Mouse (Mus musculus): ENCODE measurements around the gene Iah1. TPM values are rescaled to one million over a fixed set of nuclear protein-coding genes. Genes with fewer than 3 reads are reported as not detected.

Iah1 gene
- total RNA-seq (2014; fragmentation: Nextera tagmentation) (27.8 and 35.7 TPM in 2 replicates), total RNA-seq (2017) (49.5 and 62.6 TPM in 2 replicates), polyA plus RNA-seq (2012) (108 and 111 TPM in 2 replicates)

- Histone ChIP-seq H3K27me3 (ENCODE audit: insufficient read depth, low read length) (no peaks in the 10 kb centered on the region), H3K9me3 (replicated peaks) (no peaks in the 10 kb centered on the region), H3K4me3 (ENCODE audit: low read depth, low read length) (peak within 1 kb of the TSS; percentile 89), H3K4me1 (ENCODE audit: insufficient read depth, low read depth, low read length) (peaks cover 21% of the 10 kb centered on the region), H3K36me3 (replicated peaks) (peaks cover 77% of the 10 kb centered on the region)
- peak; percentile 89 for ATAC-seq (ENCODE audit: extremely low read depth, insufficient number of reproducible peaks, low FRiP score, poor library complexity, severe bottlenecking)
- TF ChIP-seq POLR2AphosphoS5 (IDR thresholded peaks at IDR 0.05; ENCODE audit: insufficient replicate concordance, low read depth, low read length) = no peak
- no peak for TF ChIP-seq CTCF (IDR thresholded peaks at IDR 0.05; ENCODE audit: low read depth, low read length)
- no peak for TF ChIP-seq GATA2 (IDR thresholded peaks at IDR 0.05; ENCODE audit: borderline replicate concordance, low read depth, low read length)
- no peak for TF ChIP-seq GATA1 (IDR thresholded peaks at IDR 0.05; ENCODE audit: borderline replicate concordance, low read length)
- TF ChIP-seq TAL1 (conservative IDR thresholded peaks at IDR 0.05; ENCODE audit: low read depth, low read length) = no peak
- peak; percentile 80 for DNase-seq (ENCODE audit: low spot score)
These were observed at the start of gene Iah1 for GRCm38 (mm10) chr12:21315923-21316868. Gene Iah1, plus strand, starts transcription at chr12:21316389.

GRCm38 (mm10) chr12:21266784-21267098 is 49.4 kb upstream of the Iah1 start:
- Histone ChIP-seq H3K4me3 (ENCODE audit: low read depth, low read length) (no peak overlapping the region), H3K4me1 (ENCODE audit: insufficient read depth, low read depth, low read length) (peaks cover 5% of the 10 kb centered on the region; the same call in 1 of the 2 replicates), H3K36me3 (replicated peaks) (peaks cover 55% of the 10 kb centered on the region), H3K27me3 (ENCODE audit: insufficient read depth, low read length) (no peaks in the 10 kb centered on the region), H3K9me3 (replicated peaks) (no peaks in the 10 kb centered on the region)
- DNase-seq (ENCODE audit: low spot score) (no peak), ATAC-seq (ENCODE audit: extremely low read depth, insufficient number of reproducible peaks, low FRiP score, poor library complexity, severe bottlenecking) (no peak)
- TF ChIP-seq GATA1 (IDR thresholded peaks at IDR 0.05; ENCODE audit: borderline replicate concordance, low read length) (no peak), GATA2 (IDR thresholded peaks at IDR 0.05; ENCODE audit: borderline replicate concordance, low read depth, low read length) (no peak), TAL1 (conservative IDR thresholded peaks at IDR 0.05; ENCODE audit: low read depth, low read length) (no peak), POLR2AphosphoS5 (IDR thresholded peaks at IDR 0.05; ENCODE audit: insufficient replicate concordance, low read depth, low read length) (no peak), CTCF (IDR thresholded peaks at IDR 0.05; ENCODE audit: low read depth, low read length) (no peak)

- no peak for DNase-seq (ENCODE audit: low spot score)
- no peak for ATAC-seq (ENCODE audit: extremely low read depth, insufficient number of reproducible peaks, low FRiP score, poor library complexity, severe bottlenecking)
- H3K9me3 ChIP-seq (replicated peaks) = no peaks in the 10 kb centered on the region
- H3K4me3 ChIP-seq (ENCODE audit: low read depth, low read length) = no peak overlapping the region
- no peak for TF ChIP-seq TAL1 (conservative IDR thresholded peaks at IDR 0.05; ENCODE audit: low read depth, low read length)
- TF ChIP-seq POLR2AphosphoS5 (IDR thresholded peaks at IDR 0.05; ENCODE audit: insufficient replicate concordance, low read depth, low read length) = no peak
- TF ChIP-seq GATA2 (IDR thresholded peaks at IDR 0.05; ENCODE audit: borderline replicate concordance, low read depth, low read length) = no peak
- no peak for TF ChIP-seq CTCF (IDR thresholded peaks at IDR 0.05; ENCODE audit: low read depth, low read length)
- no peak for TF ChIP-seq GATA1 (IDR thresholded peaks at IDR 0.05; ENCODE audit: borderline replicate concordance, low read length)
- H3K4me1 ChIP-seq (ENCODE audit: insufficient read depth, low read depth, low read length) = peaks cover 5% of the 10 kb centered on the region; the same call in 1 of the 2 replicates
- no peaks in the 10 kb centered on the region for H3K27me3 ChIP-seq (ENCODE audit: insufficient read depth, low read length)
- H3K36me3 ChIP-seq (replicated peaks) = peaks cover 67% of the 10 kb centered on the region
These were observed 48.0 kb upstream of the Iah1 start for GRCm38 (mm10) chr12:21268083-21268616.

GRCm38 (mm10) chr12:21274446-21274845 is 41.7 kb upstream of the Iah1 start:
- Histone ChIP-seq H3K36me3 (replicated peaks) (peaks cover 81% of the 10 kb centered on the region), H3K4me1 (ENCODE audit: insufficient read depth, low read depth, low read length) (no peaks in the 10 kb centered on the region), H3K4me3 (ENCODE audit: low read depth, low read length) (no peak overlapping the region), H3K27me3 (ENCODE audit: insufficient read depth, low read length) (no peaks in the 10 kb centered on the region), H3K9me3 (replicated peaks) (no peaks in the 10 kb centered on the region)
- ATAC-seq (ENCODE audit: extremely low read depth, insufficient number of reproducible peaks, low FRiP score, poor library complexity, severe bottlenecking) = no peak
- TF ChIP-seq CTCF (IDR thresholded peaks at IDR 0.05; ENCODE audit: low read depth, low read length) (no peak), POLR2AphosphoS5 (IDR thresholded peaks at IDR 0.05; ENCODE audit: insufficient replicate concordance, low read depth, low read length) (no peak), TAL1 (conservative IDR thresholded peaks at IDR 0.05; ENCODE audit: low read depth, low read length) (no peak), GATA2 (IDR thresholded peaks at IDR 0.05; ENCODE audit: borderline replicate concordance, low read depth, low read length) (no peak), GATA1 (IDR thresholded peaks at IDR 0.05; ENCODE audit: borderline replicate concordance, low read length) (no peak)
- DNase-seq (ENCODE audit: low spot score) = no peak

GRCm38 (mm10) chr12:21277352-21277864 is 38.8 kb upstream of the Iah1 start:
- peaks cover 63% of the 10 kb centered on the region for H3K36me3 ChIP-seq (replicated peaks)
- no peak for DNase-seq (ENCODE audit: low spot score)
- TF ChIP-seq GATA1 (IDR thresholded peaks at IDR 0.05; ENCODE audit: borderline replicate concordance, low read length) (no peak), CTCF (IDR thresholded peaks at IDR 0.05; ENCODE audit: low read depth, low read length) (no peak), POLR2AphosphoS5 (IDR thresholded peaks at IDR 0.05; ENCODE audit: insufficient replicate concordance, low read depth, low read length) (no peak), TAL1 (conservative IDR thresholded peaks at IDR 0.05; ENCODE audit: low read depth, low read length) (no peak)
- no peaks in the 10 kb centered on the region for H3K4me1 ChIP-seq (ENCODE audit: insufficient read depth, low read depth, low read length)
- H3K27me3 ChIP-seq (ENCODE audit: insufficient read depth, low read length) = no peaks in the 10 kb centered on the region
- H3K4me3 ChIP-seq (ENCODE audit: low read depth, low read length) = no peak overlapping the region
- no peaks in the 10 kb centered on the region for H3K9me3 ChIP-seq (replicated peaks)
- no peak for ATAC-seq (ENCODE audit: extremely low read depth, insufficient number of reproducible peaks, low FRiP score, poor library complexity, severe bottlenecking)
